Mouse (Mus musculus): Measurements from ENCODE around the gene Rab3b.
A peak's percentile ranks its signal among the peaks of the same experiment; 100 is the strongest.

Gene Rab3b

GRCm38 (mm10) chr4:108890876-108891275 lies 12.0 kb downstream of the Rab3b start:
- DNase-seq (ENCODE audit: low read depth) = no peak

GRCm38 (mm10) chr4:108900421-108900820 lies 21.6 kb downstream of the Rab3b start:
- DNase-seq (ENCODE audit: low read depth) = no peak

- DNase-seq (ENCODE audit: low read depth) = no peak
Measured at GRCm38 (mm10) chr4:108902886-108903285, 24.0 kb downstream of the Rab3b start.

GRCm38 (mm10) chr4:108903346-108903745 lies 24.5 kb downstream of the Rab3b start:
- no peak for DNase-seq (ENCODE audit: low read depth)

GRCm38 (mm10) chr4:108904076-108904475 lies 25.2 kb downstream of the Rab3b start:
- DNase-seq (ENCODE audit: low read depth) = no peak

- DNase-seq (ENCODE audit: low read depth) = no peak
Measured at GRCm38 (mm10) chr4:108904790-108905189, 25.9 kb downstream of the Rab3b start.

GRCm38 (mm10) chr4:108905859-108906258 lies 27.0 kb downstream of the Rab3b start:
- DNase-seq (ENCODE audit: low read depth) = no peak

- no peak for DNase-seq (ENCODE audit: low read depth)
Measured at GRCm38 (mm10) chr4:108907475-108907874, 28.6 kb downstream of the Rab3b start.

GRCm38 (mm10) chr4:108909872-108910425 lies 31.1 kb downstream of the Rab3b start:
- DNase-seq (ENCODE audit: low read depth) = no peak

GRCm38 (mm10) chr4:108911866-108912265 lies 33.0 kb downstream of the Rab3b start:
- no peak for DNase-seq (ENCODE audit: low read depth)

- DNase-seq (ENCODE audit: low read depth) = no peak
Measured at GRCm38 (mm10) chr4:108913180-108913579, 34.3 kb downstream of the Rab3b start.

- no peak for DNase-seq (ENCODE audit: low read depth)
Measured at GRCm38 (mm10) chr4:108914391-108914790, 35.5 kb downstream of the Rab3b start.

- no peak for DNase-seq (ENCODE audit: low read depth)
Measured at GRCm38 (mm10) chr4:108915101-108915500, 36.2 kb downstream of the Rab3b start.

- DNase-seq (ENCODE audit: low read depth) = no peak
Measured at GRCm38 (mm10) chr4:108917654-108918053, 38.8 kb downstream of the Rab3b start.

- peak; percentile 8 for DNase-seq (ENCODE audit: low read depth)
Measured at GRCm38 (mm10) chr4:108927945-108928344, 49.1 kb downstream of the Rab3b start.

GRCm38 (mm10) chr4:108933163-108933562 lies 54.3 kb downstream of the Rab3b start:
- DNase-seq (ENCODE audit: low read depth) = no peak

GRCm38 (mm10) chr4:108934856-108935255 lies 56.0 kb downstream of the Rab3b start:
- no peak for DNase-seq (ENCODE audit: low read depth)

GRCm38 (mm10) chr4:108937848-108938771 lies 59.2 kb downstream of the Rab3b start:
- no peak for DNase-seq (ENCODE audit: low read depth)

- no peak for DNase-seq (ENCODE audit: low read depth)
Measured at GRCm38 (mm10) chr4:108940681-108941473, 62.0 kb downstream of the Rab3b start.

GRCm38 (mm10) chr4:108942171-108942570 lies 63.3 kb downstream of the Rab3b start:
- DNase-seq (ENCODE audit: low read depth) = no peak

- DNase-seq (ENCODE audit: low read depth) = no peak
Measured at GRCm38 (mm10) chr4:108942986-108943720, 64.3 kb downstream of the Rab3b start.

- DNase-seq (ENCODE audit: low read depth) = no peak
Measured at GRCm38 (mm10) chr4:108949168-108949567, 70.3 kb downstream of the Rab3b start.

All from naive thymus-derived CD4-positive, alpha-beta T cell, adult 2 months (primary cell).